Comparison of ENCODE assay signal across 21 mouse cellular contexts in genomic region chr4:35203724-35204123, GRCm38 (mm10). TPM values are rescaled to one million over a fixed set of nuclear protein-coding genes. Genes with fewer than 3 reads are reported as not detected.
"Had no signal": no experiment of that assay in that cellular context is flagged by ENCODE, and none has a peak within 500 bp of the region (broad histone marks: within the 10 kb centered on the region; RNA-seq: fewer than 3 reads in every experiment).

No protein-coding gene starts in this region.

- H3K27ac ChIP-seq: kidney, embryonic 15.5 days; left cerebral cortex, adult 2 months; limb, embryonic 12.5 days; limb, embryonic 15.5 days; liver, embryonic 14.5 days; macrophage; midbrain, embryonic 13.5 days had no signal

- DNase-seq: kidney, adult 8-10 months; kidney, postnatal 10 days; kidney, postnatal 36 days; layer of hippocampus, postnatal 36 days; left cerebral cortex, postnatal 4 days; liver, postnatal 0 days; lung, embryonic 14.5 days; right cerebral cortex, postnatal 14 days; right cerebral cortex, postnatal 4 days; thymus, postnatal 25 days had no signal

- H3K4me3 ChIP-seq: kidney, embryonic 15.5 days; left cerebral cortex, adult 2 months; limb, embryonic 12.5 days; limb, embryonic 15.5 days; midbrain, embryonic 13.5 days had no signal

- H3K27me3 ChIP-seq: kidney, embryonic 15.5 days; limb, embryonic 12.5 days; limb, embryonic 15.5 days; midbrain, embryonic 13.5 days had no signal

- H3K4me1 ChIP-seq: kidney, embryonic 15.5 days; limb, embryonic 12.5 days; limb, embryonic 15.5 days; midbrain, embryonic 13.5 days had no signal

- ATAC-seq: liver, postnatal 0 days; lung, postnatal 0 days; midbrain, embryonic 13.5 days had no signal

- H3K9me3 ChIP-seq: kidney, embryonic 15.5 days; limb, embryonic 12.5 days; limb, embryonic 15.5 days; midbrain, embryonic 13.5 days had no signal

- H3K9ac ChIP-seq: kidney, embryonic 15.5 days; limb, embryonic 12.5 days; limb, embryonic 15.5 days; liver, embryonic 14.5 days; liver, postnatal 0 days; lung, embryonic 14.5 days; midbrain, embryonic 13.5 days had no signal

- H3K4me2 ChIP-seq: kidney, embryonic 15.5 days; limb, embryonic 12.5 days; limb, embryonic 15.5 days; liver, embryonic 11.5 days; lung, embryonic 14.5 days; midbrain, embryonic 13.5 days had no signal

RNA-seq across cellular contexts. Expression of gene Ifnk, which starts 51.9 kb away (rescaled TPM):
- polyA plus RNA-seq: kidney, embryonic 15.5 days; liver, embryonic 11.5 days; liver, embryonic 14.5 days; macrophage; midbrain, embryonic 13.5 days; midbrain, postnatal 0 days; neural tube, embryonic 14.5 days had no signal
